Mouse (Mus musculus): Measurements from ENCODE around the gene Lrrn4. TPM values are rescaled to one million over a fixed set of nuclear protein-coding genes. Genes with fewer than 3 reads are reported as not detected.
A peak's percentile ranks its signal among the peaks of the same experiment; 100 is the strongest.

The Lrrn4 gene
- polyA plus RNA-seq, 1 experiment, result not detected

DNA sequence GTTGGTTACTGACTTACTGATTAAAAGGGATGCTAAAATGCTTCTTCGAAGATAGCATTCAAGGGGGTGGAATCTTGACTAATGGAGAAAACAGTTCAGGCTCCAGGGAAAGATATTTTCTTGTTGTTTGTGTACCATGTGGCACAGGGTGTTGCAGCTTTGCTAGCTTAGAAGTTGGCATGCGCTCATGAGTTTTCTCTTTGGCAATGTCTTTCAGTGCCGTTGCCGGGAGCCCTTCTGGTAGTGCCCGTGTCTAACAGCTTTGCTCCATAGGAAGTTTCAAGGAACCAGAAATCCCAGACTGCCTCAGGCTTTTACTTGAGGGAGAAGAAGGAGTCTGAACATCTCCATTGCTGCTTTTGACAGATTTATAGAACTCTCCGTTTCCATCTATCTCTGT is 31.6 kb downstream of the Lrrn4 start:
- Histone ChIP-seq H3K27ac (ENCODE audit: insufficient read depth, low read depth, low read length) (no peak overlapping the region), H3K4me1 (ENCODE audit: control insufficient read depth, insufficient read depth, low read length) (peaks cover 17% of the 10 kb centered on the region), H3K4me3 (ENCODE audit: insufficient read depth, low read length) (no peak overlapping the region)
- no peak for TF ChIP-seq POLR2A (IDR thresholded peaks at IDR 0.05; ENCODE audit: borderline replicate concordance, low read depth, low read length)
- no peak for TF ChIP-seq CTCF (IDR thresholded peaks at IDR 0.05; ENCODE audit: low read depth, low read length)

- H3K4me3 ChIP-seq (ENCODE audit: insufficient read depth, low read length), result no peak overlapping the region
- no peak overlapping the region for H3K27ac ChIP-seq (ENCODE audit: insufficient read depth, low read depth, low read length)
- H3K4me1 ChIP-seq (ENCODE audit: control insufficient read depth, insufficient read depth, low read length), result peaks cover 17% of the 10 kb centered on the region
- TF ChIP-seq CTCF (IDR thresholded peaks at IDR 0.05; ENCODE audit: low read depth, low read length) (no peak), POLR2A (IDR thresholded peaks at IDR 0.05; ENCODE audit: borderline replicate concordance, low read depth, low read length) (no peak)
Observed at GRCm38 (mm10) chr2:132848361-132848760, 32.3 kb downstream of the Lrrn4 start.

- no peak for TF ChIP-seq POLR2A (IDR thresholded peaks at IDR 0.05; ENCODE audit: borderline replicate concordance, low read depth, low read length)
- TF ChIP-seq CTCF (IDR thresholded peaks at IDR 0.05; ENCODE audit: low read depth, low read length), result no peak
- no peak overlapping the region for H3K27ac ChIP-seq (ENCODE audit: insufficient read depth, low read depth, low read length)
- H3K4me1 ChIP-seq (ENCODE audit: control insufficient read depth, insufficient read depth, low read length), result peaks cover 17% of the 10 kb centered on the region
- H3K4me3 ChIP-seq (ENCODE audit: insufficient read depth, low read length), result peak overlapping the region; percentile 97
Observed at GRCm38 (mm10) chr2:132847581-132847980, 33.1 kb downstream of the Lrrn4 start.

- Histone ChIP-seq H3K27ac (ENCODE audit: insufficient read depth, low read depth, low read length) (peak within 1 kb of the TSS; percentile 55), H3K4me1 (ENCODE audit: control insufficient read depth, insufficient read depth, low read length) (peaks cover 19% of the 10 kb centered on the region), H3K4me3 (ENCODE audit: insufficient read depth, low read length) (peak within 1 kb of the TSS; percentile 97)
- TF ChIP-seq CTCF (IDR thresholded peaks at IDR 0.05; ENCODE audit: low read depth, low read length), result peak; percentile 82
- TF ChIP-seq POLR2A (IDR thresholded peaks at IDR 0.05; ENCODE audit: borderline replicate concordance, low read depth, low read length), result peak; percentile 79; the same call in 1 of the 2 replicates
Observed at GRCm38 (mm10) chr2:132846407-132847358, 34.0 kb downstream of the Lrrn4 start, which contains the start of gene Crls1. Crls1 (plus strand) TSS chr2:132846666.

DNA sequence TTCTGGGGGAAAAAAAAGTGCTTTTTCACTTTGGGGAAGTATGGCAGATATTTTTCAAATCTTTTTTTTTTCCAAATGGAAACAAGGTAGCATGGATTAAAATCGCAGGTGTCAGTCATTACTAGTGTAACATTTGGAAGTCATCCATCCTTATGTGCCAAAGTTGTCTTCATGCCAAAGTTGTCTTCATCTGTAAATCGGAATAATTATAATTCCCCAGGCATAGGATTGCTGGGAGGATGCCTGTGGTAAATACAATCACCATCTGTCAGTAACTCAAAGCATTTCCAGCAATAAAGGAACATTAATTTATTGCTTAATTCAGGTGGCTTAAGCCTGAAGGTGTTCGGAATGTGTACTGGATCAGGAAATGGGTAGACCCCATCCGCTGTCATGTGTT is 39.6 kb downstream of the Lrrn4 start:
- Histone ChIP-seq H3K27ac (ENCODE audit: insufficient read depth, low read depth, low read length) (no peak overlapping the region), H3K4me3 (ENCODE audit: insufficient read depth, low read length) (no peak overlapping the region), H3K4me1 (ENCODE audit: control insufficient read depth, insufficient read depth, low read length) (peaks cover 5% of the 10 kb centered on the region)
- no peak for TF ChIP-seq POLR2A (IDR thresholded peaks at IDR 0.05; ENCODE audit: borderline replicate concordance, low read depth, low read length)
- TF ChIP-seq CTCF (IDR thresholded peaks at IDR 0.05; ENCODE audit: low read depth, low read length), result no peak

Other genes with a start within 250 kb of the Lrrn4 start
- gene Shld1, start 194.0 kb downstream of the Lrrn4 start, polyA plus RNA-seq (2012; ENCODE audit: insufficient read depth, insufficient read length, missing spikeins), result 14.5 and 15.9 TPM in 2 replicates
- gene Chgb, start 99.6 kb downstream of the Lrrn4 start, polyA plus RNA-seq (2012; ENCODE audit: insufficient read depth, insufficient read length, missing spikeins), result not detected in 2 replicates
- 18.0 and 25.5 TPM in 2 replicates for gene Trmt6, start 64.8 kb downstream of the Lrrn4 start, polyA plus RNA-seq (2012; ENCODE audit: insufficient read depth, insufficient read length, missing spikeins)
- 3.0 and 3.8 TPM in 2 replicates for gene Mcm8, start 64.8 kb downstream of the Lrrn4 start, polyA plus RNA-seq (2012; ENCODE audit: insufficient read depth, insufficient read length, missing spikeins)
- gene Crls1, start 34.2 kb downstream of the Lrrn4 start, polyA plus RNA-seq (2012; ENCODE audit: insufficient read depth, insufficient read length, missing spikeins), result 21.9 and 27.3 TPM in 2 replicates
- not detected in 2 replicates for gene Fermt1, start 65.0 kb upstream of the Lrrn4 start, polyA plus RNA-seq (2012; ENCODE audit: insufficient read depth, insufficient read length, missing spikeins)

Measured in bone marrow macrophage, adult 2 months (primary cell).